Mouse (Mus musculus) hindbrain, embryonic 14.5 days (tissue): ENCODE results near the gene Erich3. TPM values are rescaled to one million over a fixed set of nuclear protein-coding genes. Genes with fewer than 3 reads are reported as not detected.

Experiments
- ATAC-seq: fragments of 200-750 bp; cut with Nextera tagmentation; 2 replicates; pipeline ENCODE4 v1.8.0; 2017; ENCODE audit warnings: moderate number of reproducible peaks, mild to moderate bottlenecking, moderate TSS enrichment, moderate library complexity; ENCODE audit not compliant: low FRiP score
- DNase-seq: peaks from one replicate; pipeline ENCODE4 v3.0.0-alpha.2; 2015; ENCODE audit warnings: low spot score
- H3K27ac ChIP-seq: fragments of 300-500 bp; sonication (generic); 2 replicates; pipeline ENCODE4 v1.5.1; 2014; ENCODE audit warnings: mild to moderate bottlenecking, moderate library complexity
- H3K27me3 ChIP-seq: fragments of 300-500 bp; sonication (generic); 2 replicates; pipeline ENCODE4 v1.6.1; 2014; ENCODE audit warnings: mild to moderate bottlenecking, low read length, mixed read lengths; ENCODE audit not compliant: control insufficient read depth, insufficient read depth
- H3K36me3 ChIP-seq: fragments of 300-500 bp; sonication (generic); replicated peaks from 2 replicates; pipeline ENCODE4 v1.6.1; 2014; ENCODE audit not compliant: control insufficient read depth, insufficient read depth
- H3K4me1 ChIP-seq: fragments of 300-500 bp; sonication (generic); replicated peaks from 2 replicates; pipeline ENCODE4 v1.6.1; 2014; ENCODE audit warnings: antibody characterized with exemption, low read length, mixed read lengths; ENCODE audit not compliant: control insufficient read depth, insufficient read depth
- H3K4me2 ChIP-seq: fragments of 300-500 bp; sonication (generic); replicated peaks from 2 replicates; pipeline ENCODE4 v1.6.1; 2014; ENCODE audit warnings: mild to moderate bottlenecking, moderate library complexity
- H3K4me3 ChIP-seq: fragments of 300-500 bp; sonication (generic); replicated peaks from 2 replicates; pipeline ENCODE4 v1.5.1; 2014; ENCODE audit warnings: mild to moderate bottlenecking, low read length
- H3K9ac ChIP-seq: fragments of 300-500 bp; sonication (generic); 2 replicates; pipeline ENCODE4 v1.6.1; 2014
- H3K9me3 ChIP-seq: fragments of 300-500 bp; sonication (generic); 2 replicates; pipeline ENCODE4 v1.6.1; 2016; ENCODE audit warnings: low read length; ENCODE audit not compliant: control insufficient read depth
- WGBS: fragments of 180-500 bp; shearing (Covaris S2); extraction: QIAGEN DNeasy Blood & Tissue Kit; methylation state at CpG from one replicate; pipeline ENCODE4 v1.1.7; 2014; 5-methylcytosine and 5-hydroxymethylcytosine counted together
- polyA plus RNA-seq: library from polyadenylated mRNA; unstranded; fragments of >200 nt; fragmentation: Nextera tagmentation; extraction: Ambion mirVana; gene quantifications from 2 replicates; pipeline ENCODE4 v1.2.1, GENCODE M21; 2014

Gene Erich3
- polyA plus RNA-seq, 1 experiment from 2014 or later: 2.1 TPM

GRCm38 (mm10) chr3:154649411-154650285 is 14.0 kb upstream of the Erich3 start:
- DNase-seq: no peak
- 35% methylated on average over 20 of the region's 20 CpGs for WGBS
- no peak overlapping the region for H3K4me3 ChIP-seq
- ATAC-seq: no peak
- no peak overlapping the region for H3K27ac ChIP-seq
- H3K27me3 ChIP-seq: no peaks in the 10 kb centered on the region
- no peaks in the 10 kb centered on the region for H3K9me3 ChIP-seq
- H3K9ac ChIP-seq: no peak overlapping the region
- peak overlapping the region; percentile 17; the same call in 1 of the 2 replicates for H3K4me2 ChIP-seq
- peaks cover 23% of the 10 kb centered on the region for H3K4me1 ChIP-seq
- no peaks in the 10 kb centered on the region for H3K36me3 ChIP-seq

- Histone ChIP-seq H3K36me3 (no peaks in the 10 kb centered on the region), H3K9ac (no peak overlapping the region), H3K4me3 (no peak overlapping the region), H3K27ac (no peak overlapping the region), H3K4me1 (peaks cover 23% of the 10 kb centered on the region), H3K4me2 (no peak overlapping the region), H3K9me3 (no peaks in the 10 kb centered on the region), H3K27me3 (no peaks in the 10 kb centered on the region)
- ATAC-seq (no peak), DNase-seq (no peak)
- 85% methylated on average over 10 of the region's 10 CpGs for WGBS
Measured at GRCm38 (mm10) chr3:154651192-154651821, 12.4 kb upstream of the Erich3 start.

- Histone ChIP-seq H3K27ac (peak overlapping the region; percentile 41; the same call in 1 of the 2 replicates), H3K9me3 (no peaks in the 10 kb centered on the region), H3K4me3 (no peak overlapping the region), H3K4me2 (no peak overlapping the region; the same call in 1 of the 2 replicates), H3K36me3 (no peaks in the 10 kb centered on the region), H3K9ac (no peak overlapping the region), H3K4me1 (peaks cover 23% of the 10 kb centered on the region), H3K27me3 (no peaks in the 10 kb centered on the region)
- 42% methylated on average over 24 of the region's 24 CpGs for WGBS
- DNase-seq (peak; percentile 87), ATAC-seq (peak; percentile 61)
Measured at GRCm38 (mm10) chr3:154652581-154653420, 10.9 kb upstream of the Erich3 start.

GRCm38 (mm10) chr3:154653454-154653853 is 10.2 kb upstream of the Erich3 start:
- ATAC-seq (no peak), DNase-seq (no peak)
- Histone ChIP-seq H3K9me3 (no peaks in the 10 kb centered on the region), H3K4me3 (no peak overlapping the region), H3K4me1 (peaks cover 23% of the 10 kb centered on the region), H3K9ac (no peak overlapping the region), H3K27me3 (no peaks in the 10 kb centered on the region), H3K36me3 (no peaks in the 10 kb centered on the region), H3K4me2 (no peak overlapping the region), H3K27ac (peak overlapping the region; percentile 41; the same call in 1 of the 2 replicates)
- 46% methylated on average over 5 of the region's 5 CpGs for WGBS

DNA sequence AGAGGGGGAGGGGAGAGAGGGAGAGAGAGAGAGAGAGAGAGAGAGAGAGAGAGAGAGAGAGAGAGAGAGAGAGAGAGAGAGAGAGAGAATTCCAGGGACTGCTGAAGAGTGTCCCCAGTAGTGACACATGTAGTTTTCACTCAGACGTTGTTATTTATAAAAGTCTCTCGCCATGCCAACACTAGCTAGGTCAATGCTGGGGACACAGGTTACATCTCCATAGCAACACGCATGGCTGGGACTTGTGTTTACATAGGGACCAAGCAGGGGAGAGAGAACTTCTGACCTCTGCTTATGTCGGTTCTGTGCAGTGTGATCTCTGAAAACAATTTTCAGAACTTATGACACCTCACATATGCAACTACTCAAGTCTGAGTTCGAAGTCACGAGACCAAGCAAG is 9.4 kb upstream of the Erich3 start:
- Histone ChIP-seq H3K9me3 (no peaks in the 10 kb centered on the region), H3K9ac (no peak overlapping the region), H3K4me2 (no peak overlapping the region), H3K27ac (no peak overlapping the region), H3K4me3 (no peak overlapping the region), H3K4me1 (peaks cover 19% of the 10 kb centered on the region), H3K36me3 (no peaks in the 10 kb centered on the region), H3K27me3 (no peaks in the 10 kb centered on the region)
- WGBS: 59% methylated on average over 6 of the region's 6 CpGs
- DNase-seq (no peak), ATAC-seq (no peak)

- Histone ChIP-seq H3K9ac (no peak overlapping the region), H3K4me2 (no peak overlapping the region), H3K4me1 (peaks cover 14% of the 10 kb centered on the region), H3K36me3 (no peaks in the 10 kb centered on the region), H3K27ac (no peak overlapping the region), H3K4me3 (no peak overlapping the region), H3K9me3 (no peaks in the 10 kb centered on the region), H3K27me3 (no peaks in the 10 kb centered on the region)
- WGBS: 77% methylated on average over 12 of the region's 12 CpGs
- ATAC-seq (no peak), DNase-seq (no peak)
Measured at GRCm38 (mm10) chr3:154654901-154655300, 8.8 kb upstream of the Erich3 start.

DNA sequence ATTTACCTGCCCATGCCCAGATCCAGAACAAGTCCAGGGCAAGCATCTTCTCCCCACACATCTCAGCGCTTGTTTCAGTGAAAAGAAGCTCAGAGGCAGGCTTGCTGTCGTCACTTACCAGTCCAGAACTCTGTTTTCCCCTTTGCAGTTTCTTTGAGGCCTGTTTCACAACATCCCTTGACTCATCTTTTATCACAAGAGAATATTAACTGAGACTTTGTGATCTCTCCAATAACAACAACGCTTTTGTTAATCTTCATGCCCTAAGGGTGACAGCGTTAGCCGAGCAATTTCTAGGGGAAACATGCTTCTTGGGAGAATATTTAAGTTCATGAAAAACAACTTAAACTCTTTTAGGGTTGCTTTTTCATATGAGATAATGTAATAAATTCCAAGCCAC is 7.9 kb upstream of the Erich3 start:
- 85% methylated on average over 5 of the region's 5 CpGs for WGBS
- H3K27ac ChIP-seq: no peak overlapping the region
- DNase-seq: no peak
- no peak overlapping the region for H3K4me2 ChIP-seq
- H3K27me3 ChIP-seq: no peaks in the 10 kb centered on the region
- H3K9me3 ChIP-seq: no peaks in the 10 kb centered on the region
- no peak overlapping the region for H3K4me3 ChIP-seq
- H3K36me3 ChIP-seq: no peaks in the 10 kb centered on the region
- ATAC-seq: no peak
- H3K9ac ChIP-seq: no peak overlapping the region
- peaks cover 13% of the 10 kb centered on the region for H3K4me1 ChIP-seq

DNA sequence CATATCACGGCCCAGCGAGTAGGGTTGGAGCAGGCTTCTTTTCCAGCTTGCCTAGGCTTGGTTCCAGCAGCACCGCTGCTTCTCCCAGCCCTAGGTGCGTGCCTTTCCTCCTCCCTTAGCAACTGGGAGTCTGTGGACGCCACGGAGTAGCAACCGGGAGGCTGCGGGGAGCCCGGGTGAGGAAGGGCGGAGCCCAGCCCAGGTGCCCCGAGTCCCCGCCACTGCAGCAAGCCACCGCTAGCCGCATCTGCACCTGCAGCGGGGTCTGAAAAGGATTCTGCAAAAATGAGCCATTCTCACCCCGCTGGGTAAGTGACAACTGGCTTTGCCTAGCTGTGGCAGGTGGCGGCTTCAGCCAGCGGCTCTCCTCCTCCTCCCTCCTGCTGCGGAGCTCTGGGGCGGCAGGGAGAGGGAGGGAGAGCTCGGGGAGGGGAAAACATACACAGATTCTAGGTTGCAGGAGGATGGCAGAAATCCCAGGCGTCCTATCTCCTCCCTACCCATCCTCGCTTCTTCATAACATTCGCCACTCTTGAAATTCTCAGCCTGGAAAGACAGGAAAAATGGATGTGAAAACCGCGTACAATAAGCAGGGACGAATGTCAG is 420 bp downstream of the Erich3 start:
- H3K9me3 ChIP-seq: no peaks in the 10 kb centered on the region
- peak overlapping the region; percentile 64 for H3K9ac ChIP-seq
- under 1% methylated on average over 23 of the region's 27 CpGs for WGBS
- peaks cover 19% of the 10 kb centered on the region for H3K4me1 ChIP-seq
- ATAC-seq: peak; percentile 91
- H3K27ac ChIP-seq: peak overlapping the region; percentile 90
- H3K27me3 ChIP-seq: peaks cover 8% of the 10 kb centered on the region; the same call in 1 of the 2 replicates
- no peaks in the 10 kb centered on the region for H3K36me3 ChIP-seq
- H3K4me2 ChIP-seq: peak overlapping the region; percentile 66
- DNase-seq: peak; percentile 62
- H3K4me3 ChIP-seq: peak overlapping the region; percentile 37
